Mouse (Mus musculus) intestine, embryonic 16.5 days (tissue): ENCODE results near the gene Ttbk1. TPM values are rescaled to one million over a fixed set of nuclear protein-coding genes. Genes with fewer than 3 reads are reported as not detected.
A peak's percentile ranks its signal among the peaks of the same experiment; 100 is the strongest.

Experiments
- ATAC-seq: fragments of 200-750 bp; cut with Nextera tagmentation; 2 replicates; pipeline ENCODE4 v1.8.0; 2017; ENCODE audit warnings: moderate TSS enrichment, moderate library complexity
- H3K27ac ChIP-seq: fragments of 300-500 bp; sonication (generic); 2 replicates; pipeline ENCODE4 v1.5.1; 2014; ENCODE audit warnings: mild to moderate bottlenecking, low read length
- H3K27me3 ChIP-seq: fragments of 300-500 bp; sonication (generic); replicated peaks from 2 replicates; pipeline ENCODE4 v1.6.1; 2014; ENCODE audit warnings: low read length, control low read depth, mixed read lengths; ENCODE audit not compliant: control insufficient read depth, insufficient read depth
- H3K36me3 ChIP-seq: fragments of 300-500 bp; sonication (generic); 2 replicates; pipeline ENCODE4 v1.6.1; 2014; ENCODE audit warnings: low read length, control low read depth; ENCODE audit not compliant: control insufficient read depth, insufficient read depth
- H3K4me1 ChIP-seq: fragments of 300-500 bp; sonication (generic); 2 replicates; pipeline ENCODE4 v1.6.1; 2014; ENCODE audit warnings: low read length, control low read depth, mixed read lengths; ENCODE audit not compliant: control insufficient read depth, insufficient read depth
- H3K4me2 ChIP-seq: fragments of 300-500 bp; sonication (generic); 2 replicates; pipeline ENCODE4 v1.6.1; 2014; ENCODE audit warnings: low read depth, low read length, control low read depth
- H3K4me3 ChIP-seq: fragments of 300-500 bp; sonication (generic); 2 replicates; pipeline ENCODE4 v1.5.1; 2014; ENCODE audit warnings: mild to moderate bottlenecking, low read length
- H3K9ac ChIP-seq: fragments of 300-500 bp; sonication (generic); 2 replicates; pipeline ENCODE4 v1.6.1; 2014; ENCODE audit warnings: low read depth, low read length
- H3K9me3 ChIP-seq: fragments of 300-500 bp; sonication (generic); 2 replicates; pipeline ENCODE4 v1.6.1; 2016; ENCODE audit warnings: low read length, control low read depth; ENCODE audit not compliant: control insufficient read depth
- WGBS: fragments of 180-500 bp; shearing (Covaris S2); extraction: QIAGEN DNeasy Blood & Tissue Kit; methylation state at CpG from one replicate; pipeline ENCODE4 v1.1.7; 2014; 5-methylcytosine and 5-hydroxymethylcytosine counted together
- polyA plus RNA-seq: library from polyadenylated mRNA; unstranded; fragments of >200 nt; fragmentation: Nextera tagmentation; extraction: Ambion mirVana; gene quantifications from 2 replicates; pipeline ENCODE4 v1.2.1, GENCODE M21; 2015

Ttbk1 gene
- polyA plus RNA-seq, 1 experiment from 2014 or later = 0.16 TPM

GRCm38 (mm10) chr17:46484461-46484875, 3.0 kb downstream of the Ttbk1 start:
- H3K9me3 ChIP-seq = no peaks in the 10 kb centered on the region
- H3K27me3 ChIP-seq = peaks cover 58% of the 10 kb centered on the region
- no peak overlapping the region for H3K9ac ChIP-seq
- H3K4me1 ChIP-seq = 0 out of 2 replicates have a peak, but pooled peaks cover 4% of the 10 kb centered on the region
- no peaks in the 10 kb centered on the region for H3K36me3 ChIP-seq
- H3K4me2 ChIP-seq = peak overlapping the region; percentile 45; the same call in 1 of the 2 replicates
- H3K27ac ChIP-seq = no peak overlapping the region
- ATAC-seq = no peak
- H3K4me3 ChIP-seq = no peak overlapping the region
- 20% methylated on average over 6 of the region's 6 CpGs for WGBS

GRCm38 (mm10) chr17:46484021-46484431, 3.4 kb downstream of the Ttbk1 start:
- ATAC-seq = peak; percentile 55
- no peak overlapping the region for H3K27ac ChIP-seq

GRCm38 (mm10) chr17:46483561-46484001, 3.9 kb downstream of the Ttbk1 start:
- peak overlapping the region; percentile 45 for H3K4me2 ChIP-seq
- H3K4me3 ChIP-seq = peak overlapping the region; percentile 40
- no peak overlapping the region for H3K27ac ChIP-seq
- no peak overlapping the region for H3K9ac ChIP-seq
- no peaks in the 10 kb centered on the region for H3K9me3 ChIP-seq
- H3K27me3 ChIP-seq = peaks cover 57% of the 10 kb centered on the region
- peak; percentile 67 for ATAC-seq
- H3K4me1 ChIP-seq = 0 out of 2 replicates have a peak, but pooled peaks cover 4% of the 10 kb centered on the region
- whole genome bisulfite sequencing = 4% methylated on average over 16 of the region's 16 CpGs
- no peaks in the 10 kb centered on the region for H3K36me3 ChIP-seq

More at GRCm38 (mm10) chr17:46484021-46484431, 3.4 kb downstream of the Ttbk1 start:
- WGBS = 1% methylated on average over 13 of the region's 13 CpGs
- Histone ChIP-seq H3K27me3 (peaks cover 58% of the 10 kb centered on the region), H3K4me1 (0 out of 2 replicates have a peak, but pooled peaks cover 4% of the 10 kb centered on the region), H3K9ac (no peak overlapping the region), H3K4me2 (peak overlapping the region; percentile 45), H3K9me3 (no peaks in the 10 kb centered on the region), H3K4me3 (peak overlapping the region; percentile 40), H3K36me3 (no peaks in the 10 kb centered on the region)

GRCm38 (mm10) chr17:46477286-46477685, 10.2 kb downstream of the Ttbk1 start:
- ATAC-seq = no peak
- Histone ChIP-seq H3K27ac (no peak overlapping the region), H3K36me3 (no peaks in the 10 kb centered on the region), H3K27me3 (peaks cover 11% of the 10 kb centered on the region; the same call in 1 of the 2 replicates), H3K9me3 (no peaks in the 10 kb centered on the region), H3K4me1 (no peaks in the 10 kb centered on the region), H3K9ac (no peak overlapping the region), H3K4me3 (no peak overlapping the region), H3K4me2 (no peak overlapping the region)
- WGBS = 88% methylated on average over 15 of the region's 15 CpGs

- Histone ChIP-seq H3K9ac (no peak overlapping the region), H3K36me3 (no peaks in the 10 kb centered on the region), H3K4me3 (no peak overlapping the region), H3K4me1 (no peaks in the 10 kb centered on the region), H3K27me3 (peaks cover 11% of the 10 kb centered on the region; the same call in 1 of the 2 replicates), H3K27ac (no peak overlapping the region), H3K4me2 (no peak overlapping the region), H3K9me3 (no peaks in the 10 kb centered on the region)
- ATAC-seq = no peak
- WGBS = 66% methylated on average over 8 of the region's 8 CpGs
Observed at GRCm38 (mm10) chr17:46476601-46477000, 10.9 kb downstream of the Ttbk1 start.

GRCm38 (mm10) chr17:46467830-46468229, 19.6 kb downstream of the Ttbk1 start:
- ATAC-seq = no peak
- H3K4me1 ChIP-seq = no peaks in the 10 kb centered on the region
- H3K9ac ChIP-seq = no peak overlapping the region
- H3K9me3 ChIP-seq = no peaks in the 10 kb centered on the region
- H3K4me2 ChIP-seq = no peak overlapping the region
- no peak overlapping the region for H3K4me3 ChIP-seq
- no peaks in the 10 kb centered on the region for H3K27me3 ChIP-seq
- WGBS = 69% methylated on average over 9 of the region's 9 CpGs
- no peak overlapping the region for H3K27ac ChIP-seq
- no peaks in the 10 kb centered on the region for H3K36me3 ChIP-seq

DNA sequence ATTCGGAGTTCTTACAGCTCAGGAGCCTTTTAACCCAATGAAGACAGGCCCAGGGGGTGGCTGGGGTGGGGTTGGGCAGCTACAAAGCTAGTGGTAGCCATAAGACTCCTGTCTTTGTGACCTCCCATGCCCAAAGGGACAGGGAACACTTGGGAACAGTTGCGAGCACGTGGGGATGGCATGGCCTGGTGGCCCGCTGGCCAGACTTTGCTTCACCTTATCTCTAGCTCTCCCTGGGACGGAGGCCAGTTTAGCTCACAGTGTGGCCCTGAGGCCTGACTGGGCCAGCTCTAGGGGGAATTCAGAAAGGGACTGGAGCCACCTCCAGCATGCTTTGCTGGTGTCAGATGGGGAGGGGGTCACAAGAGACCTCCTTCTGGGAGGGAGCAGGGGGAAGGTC, 25.2 kb downstream of the Ttbk1 start:
- ATAC-seq = no peak
- Histone ChIP-seq H3K27ac (no peak overlapping the region), H3K27me3 (peaks cover 34% of the 10 kb centered on the region), H3K4me2 (no peak overlapping the region), H3K4me1 (peaks cover 8% of the 10 kb centered on the region), H3K36me3 (no peaks in the 10 kb centered on the region), H3K9me3 (no peaks in the 10 kb centered on the region), H3K4me3 (no peak overlapping the region), H3K9ac (no peak overlapping the region)
- 75% methylated on average over 5 of the region's 5 CpGs for WGBS

- peaks cover 8% of the 10 kb centered on the region for H3K4me1 ChIP-seq
Observed at GRCm38 (mm10) chr17:46461347-46461746, 26.1 kb downstream of the Ttbk1 start.

GRCm38 (mm10) chr17:46460673-46461072, 26.8 kb downstream of the Ttbk1 start:
- no peaks in the 10 kb centered on the region for H3K9me3 ChIP-seq
- H3K27ac ChIP-seq = no peak overlapping the region
- H3K36me3 ChIP-seq = no peaks in the 10 kb centered on the region
- no peak for ATAC-seq
- whole genome bisulfite sequencing = 2% methylated on average over 32 of the region's 32 CpGs
- H3K27me3 ChIP-seq = peaks cover 43% of the 10 kb centered on the region
- H3K4me3 ChIP-seq = peak overlapping the region; percentile 46
- peaks cover 10% of the 10 kb centered on the region for H3K4me1 ChIP-seq
- peak overlapping the region; percentile 64 for H3K4me2 ChIP-seq
- H3K9ac ChIP-seq = peak overlapping the region; percentile 59; the same call in 1 of the 2 replicates

More at GRCm38 (mm10) chr17:46461347-46461746, 26.1 kb downstream of the Ttbk1 start:
- H3K4me2 ChIP-seq = peak overlapping the region; percentile 64
- peaks cover 36% of the 10 kb centered on the region for H3K27me3 ChIP-seq
- H3K4me3 ChIP-seq = peak overlapping the region; percentile 46; the same call in 1 of the 2 replicates
- H3K27ac ChIP-seq = no peak overlapping the region
- H3K9me3 ChIP-seq = no peaks in the 10 kb centered on the region
- 0 out of 2 replicates have a peak overlapping the region, but pooled peaks have one; percentile 59 for H3K9ac ChIP-seq
- WGBS = 11% methylated on average over 8 of the region's 8 CpGs
- ATAC-seq = no peak
- no peaks in the 10 kb centered on the region for H3K36me3 ChIP-seq

GRCm38 (mm10) chr17:46458439-46458838, 29.0 kb downstream of the Ttbk1 start:
- no peak overlapping the region for H3K4me2 ChIP-seq
- H3K27ac ChIP-seq = no peak overlapping the region
- no peak overlapping the region for H3K9ac ChIP-seq
- H3K27me3 ChIP-seq = peaks cover 61% of the 10 kb centered on the region
- H3K4me3 ChIP-seq = no peak overlapping the region
- no peaks in the 10 kb centered on the region for H3K9me3 ChIP-seq
- 30% methylated on average over 3 of the region's 3 CpGs for WGBS
- H3K4me1 ChIP-seq = peaks cover 30% of the 10 kb centered on the region
- no peaks in the 10 kb centered on the region for H3K36me3 ChIP-seq
- no peak for ATAC-seq
